Mouse (Mus musculus): Measurements from ENCODE around the gene Pam. TPM values are rescaled to one million over a fixed set of nuclear protein-coding genes. Genes with fewer than 3 reads are reported as not detected.

The Pam gene
- polyA plus RNA-seq, 1 experiment from 2014 or later: 55.7 TPM

- ATAC-seq (ENCODE audit: insufficient number of reproducible peaks, low FRiP score, low TSS enrichment, low read depth): no peak
- H3K4me3 ChIP-seq: no peak overlapping the region
- H3K9me3 ChIP-seq: no peaks in the 10 kb centered on the region
- H3K9ac ChIP-seq: no peak overlapping the region
- 0 out of 2 replicates have a peak, but pooled peaks cover 2% of the 10 kb centered on the region for H3K4me1 ChIP-seq
- H3K36me3 ChIP-seq: peaks cover 5% of the 10 kb centered on the region; the same call in 1 of the 2 replicates
- WGBS: 68% methylated on average over 5 of the region's 5 CpGs
- no peak overlapping the region for H3K27ac ChIP-seq
- no peak overlapping the region for H3K4me2 ChIP-seq
- no peaks in the 10 kb centered on the region for H3K27me3 ChIP-seq
Observed at GRCm38 (mm10) chr1:97834354-97834822, 261.1 kb downstream of the Pam start.

GRCm38 (mm10) chr1:97833466-97834353 is 261.7 kb downstream of the Pam start:
- Histone ChIP-seq H3K4me2 (no peak overlapping the region), H3K4me3 (no peak overlapping the region), H3K4me1 (0 out of 2 replicates have a peak, but pooled peaks cover 2% of the 10 kb centered on the region), H3K36me3 (peaks cover 5% of the 10 kb centered on the region; the same call in 1 of the 2 replicates), H3K27me3 (no peaks in the 10 kb centered on the region), H3K9ac (no peak overlapping the region), H3K9me3 (no peaks in the 10 kb centered on the region), H3K27ac (peak overlapping the region; percentile 63)
- ATAC-seq (ENCODE audit: insufficient number of reproducible peaks, low FRiP score, low TSS enrichment, low read depth): no peak
- WGBS: 60% methylated on average over 5 of the region's 5 CpGs

GRCm38 (mm10) chr1:97828087-97828486 is 267.4 kb downstream of the Pam start:
- Histone ChIP-seq H3K36me3 (peaks cover 5% of the 10 kb centered on the region; the same call in 1 of the 2 replicates), H3K9me3 (no peaks in the 10 kb centered on the region), H3K4me1 (no peaks in the 10 kb centered on the region), H3K27ac (no peak overlapping the region), H3K27me3 (no peaks in the 10 kb centered on the region), H3K9ac (no peak overlapping the region), H3K4me2 (no peak overlapping the region), H3K4me3 (no peak overlapping the region)
- WGBS: 90% methylated on average over 5 of the region's 5 CpGs
- ATAC-seq (ENCODE audit: insufficient number of reproducible peaks, low FRiP score, low TSS enrichment, low read depth): no peak

GRCm38 (mm10) chr1:97827566-97827965 is 267.9 kb downstream of the Pam start:
- Histone ChIP-seq H3K4me1 (no peaks in the 10 kb centered on the region), H3K9ac (no peak overlapping the region), H3K4me3 (no peak overlapping the region), H3K27me3 (no peaks in the 10 kb centered on the region), H3K36me3 (peaks cover 5% of the 10 kb centered on the region; the same call in 1 of the 2 replicates), H3K9me3 (no peaks in the 10 kb centered on the region), H3K27ac (no peak overlapping the region), H3K4me2 (no peak overlapping the region)
- ATAC-seq (ENCODE audit: insufficient number of reproducible peaks, low FRiP score, low TSS enrichment, low read depth): no peak
- 70% methylated on average over 2 of the region's 2 CpGs for WGBS

GRCm38 (mm10) chr1:97822904-97823303 is 272.5 kb downstream of the Pam start:
- ATAC-seq (ENCODE audit: insufficient number of reproducible peaks, low FRiP score, low TSS enrichment, low read depth): no peak
- H3K9me3 ChIP-seq: no peaks in the 10 kb centered on the region
- H3K4me2 ChIP-seq: no peak overlapping the region
- 91% methylated on average over 7 of the region's 7 CpGs for WGBS
- H3K27me3 ChIP-seq: no peaks in the 10 kb centered on the region
- H3K27ac ChIP-seq: no peak overlapping the region
- no peak overlapping the region for H3K4me3 ChIP-seq
- no peaks in the 10 kb centered on the region for H3K36me3 ChIP-seq
- H3K9ac ChIP-seq: no peak overlapping the region
- no peaks in the 10 kb centered on the region for H3K4me1 ChIP-seq

GRCm38 (mm10) chr1:97822203-97822602 is 273.2 kb downstream of the Pam start:
- ATAC-seq (ENCODE audit: insufficient number of reproducible peaks, low FRiP score, low TSS enrichment, low read depth): no peak
- H3K27ac ChIP-seq: no peak overlapping the region

GRCm38 (mm10) chr1:97821282-97821681 is 274.2 kb downstream of the Pam start:
- no peak overlapping the region for H3K9ac ChIP-seq
- H3K4me2 ChIP-seq: no peak overlapping the region
- no peak overlapping the region for H3K4me3 ChIP-seq
- no peaks in the 10 kb centered on the region for H3K27me3 ChIP-seq
- no peaks in the 10 kb centered on the region for H3K9me3 ChIP-seq
- 84% methylated on average over 3 of the region's 3 CpGs for WGBS
- H3K36me3 ChIP-seq: peaks cover 4% of the 10 kb centered on the region; the same call in 1 of the 2 replicates
- H3K27ac ChIP-seq: no peak overlapping the region
- H3K4me1 ChIP-seq: no peaks in the 10 kb centered on the region
- ATAC-seq (ENCODE audit: insufficient number of reproducible peaks, low FRiP score, low TSS enrichment, low read depth): no peak

More at GRCm38 (mm10) chr1:97822203-97822602, 273.2 kb downstream of the Pam start:
- H3K27me3 ChIP-seq: no peaks in the 10 kb centered on the region
- H3K9ac ChIP-seq: no peak overlapping the region
- H3K9me3 ChIP-seq: no peaks in the 10 kb centered on the region
- peaks cover 4% of the 10 kb centered on the region; the same call in 1 of the 2 replicates for H3K36me3 ChIP-seq
- no peaks in the 10 kb centered on the region for H3K4me1 ChIP-seq
- H3K4me2 ChIP-seq: no peak overlapping the region
- H3K4me3 ChIP-seq: no peak overlapping the region
- 87% methylated on average over 5 of the region's 5 CpGs for WGBS

- no peak overlapping the region for H3K9ac ChIP-seq
- H3K27me3 ChIP-seq: no peaks in the 10 kb centered on the region
- no peak overlapping the region for H3K27ac ChIP-seq
- H3K4me2 ChIP-seq: no peak overlapping the region
- 26% methylated on average over 2 of the region's 2 CpGs for WGBS
- ATAC-seq (ENCODE audit: insufficient number of reproducible peaks, low FRiP score, low TSS enrichment, low read depth): no peak
- H3K4me3 ChIP-seq: no peak overlapping the region
- H3K36me3 ChIP-seq: no peaks in the 10 kb centered on the region
- no peaks in the 10 kb centered on the region for H3K9me3 ChIP-seq
- no peaks in the 10 kb centered on the region for H3K4me1 ChIP-seq
Observed at GRCm38 (mm10) chr1:97809255-97809912, 286.1 kb downstream of the Pam start.

- H3K4me3 ChIP-seq: no peak overlapping the region
- no peaks in the 10 kb centered on the region for H3K4me1 ChIP-seq
- no peak for ATAC-seq (ENCODE audit: insufficient number of reproducible peaks, low FRiP score, low TSS enrichment, low read depth)
Observed at GRCm38 (mm10) chr1:97804520-97804919, 290.9 kb downstream of the Pam start.

GRCm38 (mm10) chr1:97802207-97802902 is 293.1 kb downstream of the Pam start:
- WGBS: 42% methylated on average over 4 of the region's 4 CpGs
- no peaks in the 10 kb centered on the region; the same call in 1 of the 2 replicates for H3K9me3 ChIP-seq
- no peaks in the 10 kb centered on the region for H3K36me3 ChIP-seq
- no peak for ATAC-seq (ENCODE audit: insufficient number of reproducible peaks, low FRiP score, low TSS enrichment, low read depth)
- H3K4me2 ChIP-seq: no peak overlapping the region
- no peak overlapping the region for H3K4me3 ChIP-seq
- H3K27ac ChIP-seq: no peak overlapping the region
- H3K27me3 ChIP-seq: no peaks in the 10 kb centered on the region
- no peaks in the 10 kb centered on the region for H3K4me1 ChIP-seq
- H3K9ac ChIP-seq: no peak overlapping the region

More at GRCm38 (mm10) chr1:97804520-97804919, 290.9 kb downstream of the Pam start:
- no peaks in the 10 kb centered on the region; the same call in 1 of the 2 replicates for H3K9me3 ChIP-seq
- no peaks in the 10 kb centered on the region for H3K27me3 ChIP-seq
- no peaks in the 10 kb centered on the region for H3K36me3 ChIP-seq
- no peak overlapping the region for H3K9ac ChIP-seq
- no peak overlapping the region for H3K27ac ChIP-seq
- no peak overlapping the region for H3K4me2 ChIP-seq

GRCm38 (mm10) chr1:97795936-97796335 is 299.5 kb downstream of the Pam start:
- no peak for ATAC-seq (ENCODE audit: insufficient number of reproducible peaks, low FRiP score, low TSS enrichment, low read depth)
- no peaks in the 10 kb centered on the region for H3K27me3 ChIP-seq
- 73% methylated on average over 9 of the region's 9 CpGs for WGBS
- no peak overlapping the region for H3K9ac ChIP-seq
- H3K4me2 ChIP-seq: no peak overlapping the region
- H3K36me3 ChIP-seq: no peaks in the 10 kb centered on the region
- H3K4me3 ChIP-seq: no peak overlapping the region
- no peaks in the 10 kb centered on the region for H3K4me1 ChIP-seq
- H3K9me3 ChIP-seq: no peaks in the 10 kb centered on the region; the same call in 1 of the 2 replicates
- H3K27ac ChIP-seq: no peak overlapping the region
